Mouse (Mus musculus) thymus, postnatal 4 days (tissue): Measurements from ENCODE around the gene Timm9.

Source experiments
- DNase-seq: peaks from one replicate; pipeline ENCODE4 v3.0.0; 2021

The Timm9 gene

GRCm38 (mm10) chr12:71136130-71136973 lies at the start of gene Timm9, which contains the start of gene 2700049A03Rik:
TSS of gene Timm9 (minus strand) at chr12:71136684.
TSS of gene 2700049A03Rik (plus strand) at chr12:71136848.
- peak; percentile 81 for DNase-seq

GRCm38 (mm10) chr12:71184396-71184795 lies 47.9 kb upstream of the Timm9 start:
- no peak for DNase-seq

- no peak for DNase-seq
Observed at GRCm38 (mm10) chr12:71183736-71184135, 47.3 kb upstream of the Timm9 start.

GRCm38 (mm10) chr12:71169911-71170310 lies 33.4 kb upstream of the Timm9 start:
- no peak for DNase-seq

- no peak for DNase-seq
Observed at GRCm38 (mm10) chr12:71164410-71164809, 27.9 kb upstream of the Timm9 start.

- DNase-seq, result no peak
Observed at GRCm38 (mm10) chr12:71157974-71158373, 21.5 kb upstream of the Timm9 start.

GRCm38 (mm10) chr12:71154979-71155378 lies 18.5 kb upstream of the Timm9 start:
- no peak for DNase-seq

- no peak for DNase-seq
Observed at GRCm38 (mm10) chr12:71150167-71150566, 13.7 kb upstream of the Timm9 start.

GRCm38 (mm10) chr12:71149456-71149855 lies 13.0 kb upstream of the Timm9 start:
- no peak for DNase-seq

GRCm38 (mm10) chr12:71148801-71149200 lies 12.3 kb upstream of the Timm9 start:
- no peak for DNase-seq

GRCm38 (mm10) chr12:71147641-71148040 lies 11.2 kb upstream of the Timm9 start:
- peak; percentile 72 for DNase-seq

GRCm38 (mm10) chr12:71141189-71141588 lies 4.7 kb upstream of the Timm9 start:
- peak; percentile 27 for DNase-seq

- peak; percentile 14 for DNase-seq
Observed at GRCm38 (mm10) chr12:71139258-71139828, 2.9 kb upstream of the Timm9 start.

GRCm38 (mm10) chr12:71137686-71138085 lies 1.2 kb upstream of the Timm9 start:
- DNase-seq, result peak; percentile 15

GRCm38 (mm10) chr12:71136974-71137491 lies 549 bp upstream of the Timm9 start:
- peak; percentile 92 for DNase-seq

- no peak for DNase-seq
Observed at GRCm38 (mm10) chr12:71135581-71135980, 903 bp downstream of the Timm9 start.

GRCm38 (mm10) chr12:71123286-71123685 lies 13.2 kb downstream of the Timm9 start:
- DNase-seq, result no peak

- no peak for DNase-seq
Observed at GRCm38 (mm10) chr12:71122731-71123130, 13.8 kb downstream of the Timm9 start.

GRCm38 (mm10) chr12:71116411-71116810 lies 20.1 kb downstream of the Timm9 start:
- DNase-seq, result no peak

GRCm38 (mm10) chr12:71113675-71114288 lies 22.7 kb downstream of the Timm9 start:
- peak; percentile 69 for DNase-seq

GRCm38 (mm10) chr12:71113074-71113473 lies 23.4 kb downstream of the Timm9 start:
- DNase-seq, result no peak

GRCm38 (mm10) chr12:71111331-71111730 lies 25.2 kb downstream of the Timm9 start, which contains the start of gene Tomm20l:
TSS of gene Tomm20l (plus strand) at chr12:71111428.
- peak; percentile 49 for DNase-seq

- no peak for DNase-seq
Observed at GRCm38 (mm10) chr12:71107216-71107771, 29.2 kb downstream of the Timm9 start.
